Mouse (Mus musculus): ENCODE results near the gene Ly6g6e. TPM values are rescaled to one million over a fixed set of nuclear protein-coding genes. Genes with fewer than 3 reads are reported as not detected.

Ly6g6e gene
- polyA plus RNA-seq, 1 experiment from 2014 or later, result 12.3 TPM

DNA sequence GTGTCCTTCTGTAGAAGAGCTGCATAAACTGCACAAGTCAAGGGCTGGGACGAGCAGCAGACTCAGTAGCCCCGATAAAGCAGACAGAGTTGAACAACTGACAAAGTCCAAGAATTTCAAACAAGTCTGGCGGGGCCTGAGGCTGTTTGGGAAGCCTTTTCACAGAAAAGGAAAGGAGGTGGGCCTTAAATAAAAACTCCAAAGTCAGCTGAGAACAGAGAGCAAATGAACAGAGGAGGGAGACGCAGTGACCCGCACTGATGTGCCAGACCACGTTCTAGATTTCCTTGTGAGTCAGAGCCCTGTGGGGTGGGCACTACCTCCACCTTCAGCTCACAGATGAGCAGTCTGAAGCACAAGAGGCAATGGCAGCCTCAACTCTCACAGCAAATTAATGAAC lies 41.8 kb upstream of the Ly6g6e start:
- Histone ChIP-seq H3K27me3 (replicated peaks; ENCODE audit: control insufficient read depth, insufficient read depth, low read length) (no peaks in the 10 kb centered on the region), H3K4me2 (ENCODE audit: low read length) (no peak overlapping the region), H3K4me3 (replicated peaks; ENCODE audit: low read length) (no peak overlapping the region), H3K36me3 (ENCODE audit: control insufficient read depth, insufficient read depth) (no peaks in the 10 kb centered on the region), H3K27ac (ENCODE audit: low read length) (no peak overlapping the region), H3K9me3 (ENCODE audit: control insufficient read depth, low read length) (no peaks in the 10 kb centered on the region), H3K4me1 (replicated peaks; ENCODE audit: control insufficient read depth, insufficient read depth, low read length) (0 out of 2 replicates have a peak, but pooled peaks cover under 1% of the 10 kb centered on the region), H3K9ac (replicated peaks; ENCODE audit: low read depth, low read length) (no peak overlapping the region)
- no peak for ATAC-seq
- 69% methylated on average over 6 of the region's 6 CpGs for WGBS

DNA sequence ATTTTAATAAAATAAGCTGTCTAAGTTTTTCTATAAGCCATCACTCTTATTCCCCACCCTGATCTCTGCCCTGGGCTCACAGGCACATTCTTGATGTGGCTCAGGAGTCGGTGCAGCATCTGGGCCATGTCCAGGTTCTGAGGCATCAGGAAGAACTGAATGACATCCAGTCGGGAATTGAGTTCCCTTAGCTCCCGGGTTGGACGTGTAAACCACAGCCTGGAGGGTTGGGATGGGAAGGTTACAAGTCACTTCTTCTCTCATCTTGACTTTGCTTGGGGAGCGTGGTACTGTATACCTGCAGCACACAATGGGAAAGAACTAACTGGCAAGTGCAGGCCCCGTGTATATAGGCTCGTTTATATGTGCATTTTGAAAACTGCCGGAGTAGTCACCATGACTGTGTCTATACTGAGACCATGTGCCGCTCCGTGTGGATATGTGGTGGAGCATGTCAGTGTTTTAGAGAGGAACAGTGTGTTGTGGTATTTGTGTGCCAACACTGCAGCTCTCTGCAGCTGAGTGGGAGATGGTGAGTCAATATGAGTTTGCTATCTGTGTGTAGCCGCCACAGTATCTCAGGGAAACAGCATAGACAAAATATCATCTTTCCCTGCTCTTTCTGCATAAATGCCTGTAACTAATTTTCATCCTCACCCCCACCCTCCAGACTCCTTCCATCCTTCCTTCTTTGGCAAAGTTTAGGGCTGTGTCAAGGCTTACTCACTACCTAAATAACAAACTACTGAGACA lies 37.4 kb upstream of the Ly6g6e start:
- Histone ChIP-seq H3K4me3 (replicated peaks; ENCODE audit: low read length) (no peak overlapping the region), H3K9me3 (ENCODE audit: control insufficient read depth, low read length) (no peaks in the 10 kb centered on the region), H3K4me2 (ENCODE audit: low read length) (no peak overlapping the region), H3K27ac (ENCODE audit: low read length) (no peak overlapping the region), H3K27me3 (replicated peaks; ENCODE audit: control insufficient read depth, insufficient read depth, low read length) (no peaks in the 10 kb centered on the region), H3K4me1 (replicated peaks; ENCODE audit: control insufficient read depth, insufficient read depth, low read length) (no peaks in the 10 kb centered on the region), H3K36me3 (ENCODE audit: control insufficient read depth, insufficient read depth) (no peaks in the 10 kb centered on the region), H3K9ac (replicated peaks; ENCODE audit: low read depth, low read length) (no peak overlapping the region)
- no peak for ATAC-seq
- 83% methylated on average over 11 of the region's 11 CpGs for WGBS

DNA sequence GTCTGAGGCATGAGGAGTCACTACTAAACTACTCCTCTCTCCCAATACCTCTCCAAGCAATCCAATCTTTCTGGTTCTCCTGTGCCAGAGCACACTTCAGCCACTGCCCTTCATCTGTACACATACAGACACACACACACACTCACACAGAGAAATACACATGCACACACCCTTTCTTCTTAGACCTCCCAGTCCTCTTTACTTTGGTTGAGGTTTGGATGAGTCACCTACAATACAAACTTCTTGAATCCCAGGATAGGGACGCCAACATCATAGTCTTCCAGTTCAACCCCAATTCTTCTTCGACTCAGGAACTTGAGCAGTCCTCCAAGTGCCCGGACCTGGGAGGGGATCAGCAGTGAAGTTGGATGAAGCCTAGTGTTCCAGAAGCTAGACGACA lies 32.9 kb upstream of the Ly6g6e start:
- WGBS, result 88% methylated on average over 4 of the region's 4 CpGs
- no peaks in the 10 kb centered on the region for H3K9me3 ChIP-seq (ENCODE audit: control insufficient read depth, low read length)
- H3K9ac ChIP-seq (replicated peaks; ENCODE audit: low read depth, low read length), result no peak overlapping the region
- no peak for ATAC-seq
- H3K4me1 ChIP-seq (replicated peaks; ENCODE audit: control insufficient read depth, insufficient read depth, low read length), result peaks cover 8% of the 10 kb centered on the region
- no peaks in the 10 kb centered on the region for H3K36me3 ChIP-seq (ENCODE audit: control insufficient read depth, insufficient read depth)
- H3K27ac ChIP-seq (ENCODE audit: low read length), result no peak overlapping the region
- H3K27me3 ChIP-seq (replicated peaks; ENCODE audit: control insufficient read depth, insufficient read depth, low read length), result no peaks in the 10 kb centered on the region
- no peak overlapping the region for H3K4me3 ChIP-seq (replicated peaks; ENCODE audit: low read length)
- H3K4me2 ChIP-seq (ENCODE audit: low read length), result no peak overlapping the region

DNA sequence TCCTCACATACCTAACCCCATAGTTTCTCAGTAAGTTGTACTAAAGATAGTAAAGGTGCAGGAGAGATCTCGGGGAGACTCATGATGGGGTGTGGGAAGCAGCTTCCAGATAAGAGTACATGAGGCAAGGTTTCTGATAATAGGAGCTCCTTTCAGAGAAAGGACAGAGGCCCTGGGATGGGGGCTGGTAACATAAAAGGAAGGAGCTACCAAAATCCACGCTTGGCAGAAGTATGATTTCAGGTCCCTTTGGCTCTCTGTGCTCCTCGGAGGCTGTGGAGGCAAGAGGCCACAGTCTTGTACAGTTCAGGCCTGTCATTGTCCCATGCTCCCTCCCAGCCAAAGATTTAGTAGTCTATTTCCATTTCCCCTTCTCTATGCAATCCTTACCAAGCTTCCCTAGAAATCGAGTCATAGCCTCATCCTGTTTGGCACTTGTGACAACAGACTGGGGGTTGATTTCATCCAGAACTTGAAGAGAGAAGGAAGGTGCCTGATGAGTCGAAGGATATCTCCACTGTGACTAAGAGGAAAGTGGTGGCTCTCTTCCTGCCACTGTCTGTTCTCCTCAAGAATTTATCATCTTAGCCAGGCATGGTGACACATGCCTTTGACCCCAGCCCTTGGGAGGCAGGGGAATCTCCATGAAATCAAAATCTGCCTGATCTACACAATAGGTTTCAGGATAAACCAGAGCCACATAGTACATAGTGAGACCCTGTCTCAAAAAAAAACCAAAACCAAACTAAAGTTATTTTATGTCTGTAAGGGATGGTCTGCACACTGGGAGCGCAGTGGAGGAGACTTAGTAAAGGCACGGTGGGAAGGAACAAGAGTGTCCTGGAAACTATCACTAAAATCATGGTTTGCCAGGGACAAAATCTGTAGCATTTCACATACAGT lies 31.5 kb upstream of the Ly6g6e start:
- H3K4me3 ChIP-seq (replicated peaks; ENCODE audit: low read length), result peak overlapping the region; percentile 52
- H3K4me2 ChIP-seq (ENCODE audit: low read length), result peak overlapping the region; percentile 98
- H3K4me1 ChIP-seq (replicated peaks; ENCODE audit: control insufficient read depth, insufficient read depth, low read length), result peaks cover 17% of the 10 kb centered on the region
- H3K27me3 ChIP-seq (replicated peaks; ENCODE audit: control insufficient read depth, insufficient read depth, low read length), result no peaks in the 10 kb centered on the region
- H3K9ac ChIP-seq (replicated peaks; ENCODE audit: low read depth, low read length), result no peak overlapping the region
- H3K27ac ChIP-seq (ENCODE audit: low read length), result no peak overlapping the region
- H3K9me3 ChIP-seq (ENCODE audit: control insufficient read depth, low read length), result no peaks in the 10 kb centered on the region
- ATAC-seq, result no peak
- WGBS, result 85% methylated on average over 7 of the region's 7 CpGs
- no peaks in the 10 kb centered on the region for H3K36me3 ChIP-seq (ENCODE audit: control insufficient read depth, insufficient read depth)

DNA sequence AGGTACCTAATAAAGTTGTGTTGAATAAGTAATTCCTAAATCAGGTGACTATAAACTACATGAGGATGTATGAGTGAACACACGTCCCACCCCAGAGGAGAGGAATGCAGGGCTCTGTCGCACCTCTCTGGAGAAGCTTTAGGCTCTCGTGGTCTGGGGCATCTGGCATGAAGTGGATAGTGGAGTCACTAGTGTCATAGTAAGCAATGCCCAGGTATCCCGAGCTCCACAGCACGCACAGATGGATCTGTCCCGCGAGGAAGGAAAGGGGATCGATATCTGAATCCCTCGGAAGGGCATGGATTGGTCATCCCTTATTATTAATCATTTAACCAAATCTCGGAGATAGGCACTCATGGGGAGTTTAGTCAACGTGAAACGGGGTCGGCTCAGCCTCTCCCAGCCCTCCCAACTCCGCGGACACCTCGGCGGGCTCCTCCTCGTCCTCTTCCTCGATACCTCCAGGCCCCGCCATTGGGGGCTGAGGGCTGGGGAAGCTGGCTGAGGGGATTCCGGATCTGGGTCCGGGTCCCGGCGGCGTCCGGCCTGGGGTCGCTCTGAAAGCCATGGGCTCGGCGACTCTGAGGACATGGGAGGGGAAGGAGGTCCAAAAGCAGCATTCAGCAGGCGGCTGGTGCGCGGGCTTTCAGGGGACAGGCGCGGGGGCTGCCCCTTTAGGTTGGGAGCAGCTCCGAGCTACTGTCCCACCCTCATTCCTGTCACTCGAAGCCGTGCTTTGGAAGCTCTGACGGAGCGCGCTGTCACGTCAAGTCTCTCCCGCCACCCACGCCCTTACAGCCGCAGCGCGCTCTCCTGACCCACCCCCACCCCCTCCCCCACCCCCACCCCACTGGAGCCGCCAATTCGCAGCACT lies 30.7 kb upstream of the Ly6g6e start:
- WGBS, result 7% methylated on average over 43 of the region's 48 CpGs

DNA sequence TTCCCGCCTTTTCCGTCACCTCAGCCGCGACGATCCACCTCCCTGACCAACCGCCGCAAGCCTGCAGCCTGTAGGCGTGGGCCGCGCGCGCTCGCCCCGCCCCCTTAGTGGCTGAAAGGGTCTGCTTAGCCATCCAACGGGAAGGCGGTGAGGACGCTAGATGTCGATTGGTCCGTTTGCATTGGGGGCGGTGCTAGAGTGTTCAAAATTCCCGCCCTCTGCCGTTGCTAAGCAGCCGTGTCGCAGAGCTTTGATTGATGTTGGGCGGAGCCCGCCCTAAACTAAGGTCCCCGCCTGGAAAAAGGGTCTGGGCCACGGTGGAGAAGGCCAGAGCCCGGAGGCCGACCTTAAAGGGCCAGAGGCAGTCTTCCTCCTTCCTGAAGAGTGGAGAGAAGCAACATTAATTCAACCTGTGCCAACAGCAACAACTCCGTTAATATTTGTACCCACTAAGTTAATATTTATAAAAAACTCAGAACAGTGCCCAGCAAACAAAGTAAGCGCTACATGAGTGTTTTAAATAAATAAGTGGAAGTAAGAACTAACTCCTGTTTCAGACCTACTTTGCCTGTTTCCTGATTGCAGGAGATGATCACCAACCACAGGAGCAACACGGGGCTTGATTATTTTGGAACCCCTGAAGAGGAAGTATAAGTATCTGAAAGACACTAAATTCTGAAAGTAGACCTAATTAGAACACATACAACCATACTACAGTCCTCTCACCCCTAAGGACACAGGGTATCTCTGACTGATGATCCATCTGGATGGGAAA lies 29.8 kb upstream of the Ly6g6e start, which contains the start of gene Msh5:
TSS of gene Msh5 (minus strand) at position 65 of the 775 bp plus-strand sequence.
- no peaks in the 10 kb centered on the region for H3K27me3 ChIP-seq (replicated peaks; ENCODE audit: control insufficient read depth, insufficient read depth, low read length)
- H3K4me1 ChIP-seq (replicated peaks; ENCODE audit: control insufficient read depth, insufficient read depth, low read length), result peaks cover 29% of the 10 kb centered on the region
- WGBS, result 2% methylated on average over 31 of the region's 33 CpGs
- peak within 1 kb of the TSS; percentile 55 for H3K27ac ChIP-seq (ENCODE audit: low read length)
- H3K9ac ChIP-seq (replicated peaks; ENCODE audit: low read depth, low read length), result peak within 1 kb of the TSS; percentile 77
- H3K4me3 ChIP-seq (replicated peaks; ENCODE audit: low read length), result peak within 1 kb of the TSS; percentile 52
- H3K9me3 ChIP-seq (ENCODE audit: control insufficient read depth, low read length), result no peaks in the 10 kb centered on the region
- H3K36me3 ChIP-seq (ENCODE audit: control insufficient read depth, insufficient read depth), result no peaks in the 10 kb centered on the region
- ATAC-seq, result peak; percentile 99
- peak within 1 kb of the TSS; percentile 98 for H3K4me2 ChIP-seq (ENCODE audit: low read length)

More for the DNA sequence above, 30.7 kb upstream of the Ly6g6e start:
- H3K36me3 ChIP-seq (ENCODE audit: control insufficient read depth, insufficient read depth), result no peaks in the 10 kb centered on the region
- H3K27ac ChIP-seq (ENCODE audit: low read length), result peak overlapping the region; percentile 55
- peaks cover 21% of the 10 kb centered on the region for H3K4me1 ChIP-seq (replicated peaks; ENCODE audit: control insufficient read depth, insufficient read depth, low read length)
- H3K9me3 ChIP-seq (ENCODE audit: control insufficient read depth, low read length), result no peaks in the 10 kb centered on the region
- peak; percentile 75 for ATAC-seq
- peak overlapping the region; percentile 77 for H3K9ac ChIP-seq (replicated peaks; ENCODE audit: low read depth, low read length)
- H3K4me3 ChIP-seq (replicated peaks; ENCODE audit: low read length), result peak overlapping the region; percentile 52
- no peaks in the 10 kb centered on the region for H3K27me3 ChIP-seq (replicated peaks; ENCODE audit: control insufficient read depth, insufficient read depth, low read length)
- H3K4me2 ChIP-seq (ENCODE audit: low read length), result peak overlapping the region; percentile 98

DNA sequence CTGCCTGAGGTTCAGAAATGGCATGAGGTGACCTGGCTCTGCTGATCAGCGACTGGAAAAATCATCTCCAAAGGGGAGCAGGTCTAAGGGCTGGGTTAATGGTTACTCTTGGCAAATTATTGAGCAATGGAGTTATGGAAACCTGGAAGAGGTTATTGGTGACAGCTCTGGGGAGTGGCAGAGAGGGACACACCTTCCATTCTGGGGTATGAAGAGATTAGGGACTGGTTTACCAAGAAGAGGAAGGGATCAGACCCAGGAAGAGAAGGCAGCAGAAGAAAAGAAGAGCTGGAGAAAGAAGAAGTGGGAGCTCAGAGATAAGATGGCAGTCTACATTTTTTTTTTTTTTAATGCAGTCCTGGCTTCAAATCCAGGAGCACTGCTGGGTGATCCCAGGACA lies 29.0 kb upstream of the Ly6g6e start:
- H3K9ac ChIP-seq (replicated peaks; ENCODE audit: low read depth, low read length), result no peak overlapping the region
- ATAC-seq, result no peak
- H3K9me3 ChIP-seq (ENCODE audit: control insufficient read depth, low read length), result no peaks in the 10 kb centered on the region
- H3K4me1 ChIP-seq (replicated peaks; ENCODE audit: control insufficient read depth, insufficient read depth, low read length), result peaks cover 35% of the 10 kb centered on the region
- WGBS, result 59% methylated on average over 1 of the region's 1 CpGs
- no peak overlapping the region for H3K4me3 ChIP-seq (replicated peaks; ENCODE audit: low read length)
- H3K36me3 ChIP-seq (ENCODE audit: control insufficient read depth, insufficient read depth), result no peaks in the 10 kb centered on the region
- no peak overlapping the region for H3K27ac ChIP-seq (ENCODE audit: low read length)
- no peaks in the 10 kb centered on the region for H3K27me3 ChIP-seq (replicated peaks; ENCODE audit: control insufficient read depth, insufficient read depth, low read length)
- H3K4me2 ChIP-seq (ENCODE audit: low read length), result no peak overlapping the region

DNA sequence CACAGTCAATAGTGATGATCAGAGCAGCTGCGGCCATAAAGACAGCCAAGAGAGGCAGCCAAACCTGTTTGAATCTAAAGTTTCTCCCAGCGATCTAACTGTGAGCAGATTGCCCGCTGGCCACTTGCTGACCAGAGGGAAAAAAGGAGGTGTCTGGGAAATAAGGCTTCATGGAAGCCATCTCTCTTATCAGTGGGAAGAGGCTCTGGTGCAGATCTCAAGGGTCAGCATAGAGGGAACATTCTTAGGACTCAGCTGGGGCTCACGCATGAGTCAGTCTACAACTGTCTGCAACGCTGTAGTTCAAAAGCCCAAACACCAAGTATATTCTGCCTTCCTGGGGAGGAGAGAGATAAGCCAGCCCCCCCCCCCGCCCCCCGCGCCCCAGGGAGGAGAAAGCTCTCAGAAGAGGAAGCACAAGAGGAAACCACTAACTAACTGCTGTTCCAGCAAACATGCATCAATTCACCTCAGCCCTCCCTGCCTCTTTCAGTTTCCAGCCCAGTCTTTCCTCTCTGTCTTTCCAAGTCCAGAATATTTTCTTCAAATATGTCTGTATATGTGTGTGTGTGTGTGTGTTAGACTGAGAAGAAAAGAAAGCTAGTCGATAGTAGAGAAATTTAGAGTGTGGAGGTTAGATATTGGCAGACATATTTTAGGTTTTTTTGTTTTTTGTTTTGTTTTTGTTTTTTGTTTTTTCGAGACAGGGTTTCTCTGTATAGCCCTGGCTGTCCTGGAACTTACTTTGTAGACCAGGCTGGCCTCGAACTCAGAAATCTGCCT lies 28.4 kb upstream of the Ly6g6e start:
- Histone ChIP-seq H3K9me3 (ENCODE audit: control insufficient read depth, low read length) (no peaks in the 10 kb centered on the region), H3K4me3 (replicated peaks; ENCODE audit: low read length) (no peak overlapping the region), H3K27ac (ENCODE audit: low read length) (peak overlapping the region; percentile 23), H3K9ac (replicated peaks; ENCODE audit: low read depth, low read length) (no peak overlapping the region), H3K27me3 (replicated peaks; ENCODE audit: control insufficient read depth, insufficient read depth, low read length) (no peaks in the 10 kb centered on the region), H3K36me3 (ENCODE audit: control insufficient read depth, insufficient read depth) (no peaks in the 10 kb centered on the region), H3K4me2 (ENCODE audit: low read length) (no peak overlapping the region), H3K4me1 (replicated peaks; ENCODE audit: control insufficient read depth, insufficient read depth, low read length) (peaks cover 35% of the 10 kb centered on the region)
- WGBS, result 55% methylated on average over 11 of the region's 11 CpGs
- no peak for ATAC-seq
